Mouse (Mus musculus) small intestine, adult 2 months (tissue): ENCODE results near the gene H2-D1. TPM values are rescaled to one million over a fixed set of nuclear protein-coding genes. Genes with fewer than 3 reads are reported as not detected.

Source experiments
- H3K27ac ChIP-seq: fragments of 200-500 bp; 2 replicates; pipeline ENCODE4 v1.5.1; 2012; ENCODE audit warnings: low read depth, low read length, control low read depth, inconsistent platforms; ENCODE audit not compliant: insufficient read depth
- H3K27me3 ChIP-seq: fragments of 200-500 bp; 2 replicates; pipeline ENCODE4 v1.6.1; 2012; ENCODE audit warnings: mild to moderate bottlenecking, moderate library complexity, low read length, inconsistent platforms; ENCODE audit not compliant: control insufficient read depth, insufficient read depth
- H3K36me3 ChIP-seq: fragments of 200-500 bp; 2 replicates; pipeline ENCODE4 v1.6.1; 2012; ENCODE audit warnings: mild to moderate bottlenecking, low read length, control low read depth, inconsistent platforms; ENCODE audit not compliant: control insufficient read depth, insufficient read depth
- H3K4me1 ChIP-seq: fragments of 200-500 bp; 2 replicates; pipeline ENCODE4 v1.6.1; 2012; ENCODE audit warnings: low read length, inconsistent platforms, mixed read lengths; ENCODE audit not compliant: control insufficient read depth, insufficient read depth, insufficient read length
- H3K4me3 ChIP-seq: fragments of 200-500 bp; 2 replicates; pipeline ENCODE4 v1.5.1; 2012; ENCODE audit warnings: low read depth, mild to moderate bottlenecking, control low read depth, inconsistent platforms, low read length, moderate library complexity
- CTCF ChIP-seq: fragments of 200-500 bp; IDR thresholded peaks from 2 replicates; pipeline ENCODE4 v1.5.1; 2012; ENCODE audit warnings: low read depth, mild to moderate bottlenecking, control low read depth, inconsistent platforms, low read length, moderate library complexity, mixed read lengths; ENCODE audit not compliant: insufficient replicate concordance, insufficient read length; ENCODE audit errors: extremely low read depth
- POLR2A ChIP-seq: fragments of 200-500 bp; IDR thresholded peaks from 2 replicates; pipeline ENCODE4 v1.6.1; 2012; ENCODE audit warnings: low read depth, mild to moderate bottlenecking, control low read depth, inconsistent platforms, low read length, moderate library complexity
- WGBS: fragments of 180-500 bp; shearing (Covaris S2); methylation state at CpG from one replicate; pipeline ENCODE4 v1.1.7; 2018; 5-methylcytosine and 5-hydroxymethylcytosine counted together
- polyA plus RNA-seq: library from polyadenylated mRNA; depleted of rRNA; stranded (reverse); fragments of >200 nt; gene quantifications from 2 replicates; pipeline ENCODE4 v1.2.3, GENCODE M21; 2012

H2-D1 gene
- polyA plus RNA-seq, 1 experiment, result 1,546 TPM

DNA sequence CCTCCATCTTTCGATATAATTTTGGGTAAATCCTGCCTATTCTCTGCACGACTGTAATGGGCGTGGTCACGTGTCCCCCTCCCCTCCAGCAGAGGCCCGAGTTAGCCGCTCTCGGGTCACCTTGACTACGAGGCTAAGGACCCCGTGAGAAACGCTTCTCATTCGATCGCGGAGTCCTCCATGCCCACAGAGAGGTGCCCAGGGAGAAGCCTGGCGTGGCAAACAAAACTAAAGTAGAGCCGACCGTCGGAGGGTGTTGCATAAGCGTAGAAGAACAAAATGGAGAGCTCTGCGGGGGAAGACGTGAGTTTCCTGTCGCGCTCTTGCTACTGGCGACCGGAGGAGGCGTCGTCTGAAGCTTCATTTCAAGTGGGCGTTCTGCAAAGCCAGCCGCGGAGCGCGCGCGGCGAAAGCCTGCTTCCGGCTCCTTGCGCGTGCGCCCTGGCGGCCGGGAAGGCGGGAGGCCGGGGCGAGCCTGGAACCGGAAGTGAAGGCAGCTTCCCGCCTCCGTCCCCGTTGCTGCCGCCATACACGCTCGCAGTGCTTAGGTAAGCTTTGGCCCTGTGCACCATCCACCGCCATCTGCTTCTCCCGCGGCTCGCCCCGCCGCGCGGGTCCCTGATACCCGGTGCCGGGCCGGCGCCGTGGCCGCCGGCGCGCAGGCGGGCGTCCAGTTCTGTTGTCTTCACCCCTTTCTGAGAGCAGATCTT, 21.1 kb upstream of the H2-D1 start, which contains the start of gene Ddx39b:
Ddx39b (plus strand) TSS at position 442 of the 710 bp plus-strand sequence.
- H3K27me3 ChIP-seq, result no peaks in the 10 kb centered on the region
- TF ChIP-seq CTCF (no peak), POLR2A (peak; percentile 67; the same call in 1 of the 2 replicates)
- WGBS, result under 1% methylated on average over 69 of the region's 69 CpGs
- H3K4me1 ChIP-seq, result peaks cover 22% of the 10 kb centered on the region
- peak within 1 kb of the TSS; percentile 99 for H3K27ac ChIP-seq
- peaks cover 29% of the 10 kb centered on the region for H3K36me3 ChIP-seq
- H3K4me3 ChIP-seq, result peak within 1 kb of the TSS; percentile 85

- TF ChIP-seq POLR2A (0 out of 2 replicates have a peak, but pooled peaks have one; percentile 36), CTCF (no peak; the same call in 1 of the 2 replicates)
- H3K4me1 ChIP-seq, result peaks cover 22% of the 10 kb centered on the region
- peak overlapping the region; percentile 85 for H3K4me3 ChIP-seq
- H3K36me3 ChIP-seq, result peaks cover 37% of the 10 kb centered on the region
- H3K27me3 ChIP-seq, result no peaks in the 10 kb centered on the region
- peak overlapping the region; percentile 90 for H3K27ac ChIP-seq
- WGBS, result under 1% methylated on average over 55 of the region's 55 CpGs
These were observed 20.3 kb upstream of the H2-D1 start for GRCm38 (mm10) chr17:35242015-35242941.

GRCm38 (mm10) chr17:35243086-35243485, 19.4 kb upstream of the H2-D1 start:
- WGBS, result under 1% methylated on average over 16 of the region's 16 CpGs
- H3K27me3 ChIP-seq, result no peaks in the 10 kb centered on the region
- H3K4me3 ChIP-seq, result peak overlapping the region; percentile 85
- H3K4me1 ChIP-seq, result peaks cover 22% of the 10 kb centered on the region
- TF ChIP-seq CTCF (peak; percentile 20; the same call in 1 of the 2 replicates), POLR2A (no peak)
- peaks cover 45% of the 10 kb centered on the region for H3K36me3 ChIP-seq
- H3K27ac ChIP-seq, result peak overlapping the region; percentile 90

DNA sequence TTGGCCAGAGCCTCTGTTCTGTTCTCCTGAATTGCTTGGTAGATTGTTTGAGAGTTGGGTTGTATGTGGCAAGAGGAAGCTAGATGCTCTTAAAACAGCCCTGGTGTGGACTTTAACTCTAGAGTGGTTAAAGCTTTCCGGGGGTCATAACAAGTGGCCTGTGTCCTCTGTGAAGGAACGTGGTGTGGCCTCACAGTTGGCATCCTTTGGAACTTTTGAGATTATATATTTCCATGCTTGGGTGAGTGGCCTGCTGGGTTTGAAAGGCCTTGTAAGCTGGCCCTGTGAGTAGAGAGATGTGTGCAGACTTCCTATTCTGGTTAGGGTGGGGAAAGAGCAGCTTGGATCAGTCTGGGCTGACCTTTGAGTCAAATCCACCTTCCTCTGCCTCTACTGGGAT, 17.5 kb upstream of the H2-D1 start:
- Histone ChIP-seq H3K4me3 (no peak overlapping the region), H3K36me3 (peaks cover 63% of the 10 kb centered on the region)
- 14% methylated on average over 2 of the region's 2 CpGs for WGBS

DNA sequence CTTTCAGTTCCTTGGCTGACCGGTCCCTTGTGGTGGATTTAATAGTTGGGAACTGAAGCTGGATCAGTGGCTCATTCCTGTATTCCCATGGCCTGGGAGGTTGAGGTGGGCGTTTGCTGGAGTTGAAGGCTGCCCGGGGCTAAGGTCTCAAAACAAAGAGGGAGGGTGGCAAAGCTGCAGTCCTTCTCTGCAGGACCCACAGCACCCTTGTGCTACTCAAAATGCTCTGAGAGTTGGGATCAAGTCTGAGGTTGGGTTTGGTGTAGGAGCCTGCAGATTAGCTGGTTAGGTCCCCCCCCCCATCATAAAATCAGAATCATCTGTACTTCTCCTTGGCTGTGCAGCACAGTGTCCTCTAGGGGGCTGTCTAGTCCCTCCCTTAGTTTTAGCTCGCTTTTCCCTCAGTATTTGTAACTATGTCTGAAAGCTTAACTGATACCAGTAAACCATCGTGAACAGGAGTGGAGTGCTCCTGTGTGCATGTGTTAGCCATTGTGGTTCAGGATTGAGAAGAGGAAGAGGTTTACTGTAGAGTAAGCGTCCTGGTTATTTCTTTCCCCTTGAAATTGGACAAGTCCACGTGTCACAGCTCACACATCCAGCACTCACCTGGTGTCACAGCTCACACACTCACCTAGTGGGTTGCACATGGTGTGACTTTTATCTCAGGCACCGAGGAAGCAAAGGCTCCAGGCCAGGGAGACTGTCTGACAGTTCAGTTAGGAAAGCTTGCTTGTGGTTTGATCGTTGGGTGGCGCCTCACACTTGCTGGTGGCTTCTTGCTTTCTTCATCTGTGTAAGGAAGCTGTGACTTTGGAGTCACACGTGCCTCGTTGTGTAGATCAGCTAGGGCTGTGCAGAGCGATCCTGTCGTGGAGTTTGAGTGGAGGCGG, 16.6 kb upstream of the H2-D1 start:
- Histone ChIP-seq H3K27ac (no peak overlapping the region), H3K4me3 (no peak overlapping the region), H3K4me1 (peaks cover 17% of the 10 kb centered on the region), H3K36me3 (peaks cover 70% of the 10 kb centered on the region), H3K27me3 (no peaks in the 10 kb centered on the region)
- no peak for TF ChIP-seq POLR2A
- TF ChIP-seq CTCF, result no peak
- WGBS, result 69% methylated on average over 15 of the region's 15 CpGs

More for the DNA sequence above, 17.5 kb upstream of the H2-D1 start:
- no peak overlapping the region for H3K27ac ChIP-seq
- no peaks in the 10 kb centered on the region for H3K27me3 ChIP-seq
- TF ChIP-seq CTCF (no peak), POLR2A (no peak)
- peaks cover 22% of the 10 kb centered on the region for H3K4me1 ChIP-seq

GRCm38 (mm10) chr17:35247144-35247543, 15.4 kb upstream of the H2-D1 start:
- Histone ChIP-seq H3K27me3 (no peaks in the 10 kb centered on the region), H3K27ac (no peak overlapping the region), H3K4me1 (peaks cover 17% of the 10 kb centered on the region), H3K4me3 (no peak overlapping the region), H3K36me3 (peaks cover 80% of the 10 kb centered on the region)
- WGBS, result 66% methylated on average over 7 of the region's 7 CpGs
- TF ChIP-seq CTCF, result no peak
- TF ChIP-seq POLR2A, result no peak
